Mouse (Mus musculus) ovary, postnatal 10 days (tissue): ENCODE results near the gene Grb10.

Experiments
- DNase-seq: peaks from one replicate; pipeline ENCODE4 v3.0.0; 2022; ENCODE audit warnings: low spot score

The Grb10 gene

DNA sequence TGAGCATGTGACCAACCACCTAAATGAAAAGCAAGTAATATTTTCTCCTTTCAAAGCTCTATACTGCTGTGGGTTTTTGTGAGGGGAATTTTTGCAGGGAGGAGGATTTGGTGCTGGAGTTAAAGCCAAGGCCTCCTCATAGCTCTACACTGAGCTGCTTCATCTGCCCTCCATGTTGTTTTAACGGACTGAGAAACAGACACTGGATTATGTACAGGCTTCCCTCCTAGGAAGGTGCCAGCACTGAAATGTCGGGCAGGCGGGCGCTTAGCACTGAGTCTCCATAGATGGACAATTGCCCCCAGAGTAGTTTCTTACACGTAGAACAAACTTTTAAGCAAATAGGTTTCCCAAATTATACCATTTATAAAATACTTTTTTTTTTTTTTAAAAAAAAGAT, 4.1 kb downstream of the Grb10 start:
- DNase-seq = no peak

DNA sequence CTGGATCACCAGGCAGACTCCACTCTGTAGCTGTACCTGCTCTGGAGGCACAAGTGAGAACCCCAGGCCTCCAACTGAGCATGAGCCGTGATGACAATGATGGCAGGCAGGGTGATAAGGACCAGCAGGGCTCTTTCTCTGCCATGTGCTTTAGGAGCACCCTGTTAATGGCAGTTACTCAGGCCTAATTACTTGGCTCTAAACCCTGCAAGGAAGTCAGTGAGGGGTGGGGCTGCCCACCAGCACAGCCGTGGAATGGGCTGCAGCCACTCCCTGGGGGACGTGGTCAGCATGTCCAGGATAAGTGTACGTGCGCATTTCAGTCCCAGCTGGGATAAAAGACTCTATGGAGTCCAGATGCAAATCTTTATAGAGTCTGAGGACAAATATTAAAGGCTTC, 5.7 kb downstream of the Grb10 start:
- DNase-seq = no peak

DNA sequence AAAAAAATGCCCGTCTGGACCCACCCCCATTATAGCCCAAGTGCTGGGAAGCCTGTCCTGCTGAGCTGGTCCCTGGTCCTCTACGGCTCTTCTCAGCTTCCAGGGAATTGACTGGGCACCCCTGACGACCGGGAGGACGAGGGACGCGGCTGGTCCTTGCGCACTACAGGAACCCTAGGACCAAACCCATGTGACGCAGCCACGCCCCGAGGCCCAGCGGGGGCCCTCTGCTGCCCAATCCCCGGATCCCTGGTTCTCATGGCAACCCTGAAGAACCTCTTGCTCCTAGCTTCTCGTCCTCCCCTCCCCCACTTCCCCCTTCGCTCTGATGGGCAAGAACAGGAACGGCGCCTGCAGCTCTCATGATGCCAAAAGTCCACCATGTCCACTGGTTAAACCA, 11.8 kb downstream of the Grb10 start:
- DNase-seq = no peak

DNA sequence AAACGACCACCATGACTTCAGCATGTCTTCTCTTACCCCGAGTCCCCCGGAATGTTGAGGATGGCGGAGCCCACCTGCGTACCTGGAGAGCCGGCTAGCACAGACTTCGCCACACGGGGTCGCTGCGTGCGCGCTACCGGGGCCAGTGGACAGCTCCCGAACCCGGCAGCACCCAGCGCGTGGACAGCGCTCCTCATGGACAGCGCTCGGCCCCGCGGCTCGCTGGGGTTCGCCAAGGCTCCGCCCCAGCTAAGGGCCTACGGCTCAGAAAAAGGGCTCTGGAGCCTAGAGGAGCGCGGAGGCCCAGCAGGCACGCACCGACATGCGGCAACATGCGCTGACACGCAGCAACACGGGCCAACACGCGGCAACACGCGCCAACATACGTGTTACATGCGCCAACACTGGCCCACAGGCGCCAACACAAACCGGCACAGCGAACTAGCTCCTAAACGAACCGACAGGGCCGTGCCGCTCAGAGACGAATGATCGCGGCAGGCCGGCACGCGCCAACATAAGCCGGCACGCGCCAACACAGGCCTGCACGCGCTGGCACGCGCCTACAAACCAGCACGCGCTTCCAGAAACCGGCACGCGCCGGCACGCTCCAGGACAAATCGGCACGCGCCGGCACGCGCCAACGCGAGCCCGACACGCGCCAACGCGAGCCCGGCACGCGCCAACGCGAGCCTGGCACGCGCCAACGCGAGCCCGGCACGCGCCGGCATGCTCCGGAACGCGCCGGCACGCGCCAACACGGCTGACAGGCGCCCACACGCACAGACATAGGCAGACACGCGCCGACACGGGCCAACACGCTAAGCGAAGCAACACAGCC, 12.5 kb downstream of the Grb10 start:
- DNase-seq = peak; percentile 62

DNA sequence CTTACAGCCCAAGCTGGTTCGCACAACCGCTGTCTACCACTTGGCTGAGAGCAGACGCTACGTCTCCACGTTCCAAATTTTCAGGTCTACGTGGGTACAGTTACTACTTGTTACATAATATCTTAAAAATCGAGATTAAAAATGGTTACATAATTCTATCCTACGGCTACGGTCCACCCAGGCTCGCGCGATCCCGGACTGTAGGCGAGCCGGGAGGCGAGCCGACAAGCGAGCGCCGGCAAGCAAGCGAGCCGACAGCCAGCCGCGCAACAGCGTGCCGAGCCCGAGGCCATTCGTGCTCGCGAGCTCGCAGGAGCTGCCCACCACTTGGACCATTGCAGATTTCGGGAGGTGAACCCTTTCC, 13.1 kb downstream of the Grb10 start:
- no peak for DNase-seq

- DNase-seq = no peak
Measured at GRCm38 (mm10) chr11:12023051-12023450, 15.4 kb downstream of the Grb10 start.

DNA sequence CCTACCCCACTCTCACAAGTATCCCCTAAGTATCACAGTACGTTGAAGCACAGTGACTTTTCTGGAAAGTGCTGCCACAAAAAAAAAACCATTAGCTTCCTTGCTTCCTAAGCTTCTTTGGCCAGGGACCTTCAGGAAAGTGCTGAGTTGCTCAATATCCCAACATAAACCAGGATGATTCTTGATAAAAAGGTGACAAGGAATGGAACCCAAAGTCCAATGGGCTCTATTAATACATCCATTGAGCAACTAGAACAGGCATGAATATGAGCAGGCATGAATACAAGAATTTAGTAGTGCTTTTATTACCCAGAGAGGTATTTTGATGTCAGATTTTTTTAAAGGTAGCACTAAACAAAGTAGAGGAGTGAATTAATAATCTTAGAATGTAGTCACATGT, 18.8 kb downstream of the Grb10 start:
- no peak for DNase-seq

DNA sequence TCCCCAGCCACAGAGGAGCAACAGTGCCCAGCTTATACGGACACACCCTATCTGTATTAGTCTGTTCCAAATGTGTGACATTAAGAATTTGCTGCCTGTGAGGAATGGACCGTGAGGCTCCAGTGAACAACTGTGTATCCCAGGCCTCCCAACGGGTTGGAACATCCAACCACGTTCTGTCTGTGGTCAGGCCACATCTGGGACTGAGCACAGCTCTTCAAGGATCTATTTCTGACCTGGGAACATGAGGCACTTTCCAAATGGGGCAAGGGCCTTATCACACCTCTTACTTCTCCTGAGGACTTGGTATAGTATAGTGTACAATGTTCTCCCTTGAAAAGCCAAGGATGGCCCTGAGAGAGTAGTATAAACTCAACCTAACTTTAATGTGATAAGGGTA, 19.9 kb downstream of the Grb10 start:
- DNase-seq = no peak

DNA sequence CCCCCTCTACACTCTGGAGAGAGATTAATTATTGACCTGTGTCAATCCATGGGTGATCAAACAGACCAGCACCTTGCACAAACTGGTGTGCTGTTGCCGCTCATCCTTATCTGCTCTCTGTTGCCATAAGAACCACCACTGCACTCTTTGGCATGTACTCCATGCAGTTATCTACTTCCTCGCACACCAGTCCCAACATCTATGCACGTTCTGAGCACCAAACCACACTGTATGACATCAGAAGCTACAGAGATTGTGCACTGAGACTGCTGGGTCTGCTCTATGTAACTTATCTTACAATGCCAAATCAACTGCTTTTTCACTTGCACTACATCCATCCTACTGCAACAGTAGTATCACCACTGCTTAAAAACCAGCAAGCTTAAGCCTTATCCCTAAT, 28.4 kb downstream of the Grb10 start:
- no peak for DNase-seq

GRCm38 (mm10) chr11:12000293-12000910, 38.1 kb downstream of the Grb10 start:
- no peak for DNase-seq

DNA sequence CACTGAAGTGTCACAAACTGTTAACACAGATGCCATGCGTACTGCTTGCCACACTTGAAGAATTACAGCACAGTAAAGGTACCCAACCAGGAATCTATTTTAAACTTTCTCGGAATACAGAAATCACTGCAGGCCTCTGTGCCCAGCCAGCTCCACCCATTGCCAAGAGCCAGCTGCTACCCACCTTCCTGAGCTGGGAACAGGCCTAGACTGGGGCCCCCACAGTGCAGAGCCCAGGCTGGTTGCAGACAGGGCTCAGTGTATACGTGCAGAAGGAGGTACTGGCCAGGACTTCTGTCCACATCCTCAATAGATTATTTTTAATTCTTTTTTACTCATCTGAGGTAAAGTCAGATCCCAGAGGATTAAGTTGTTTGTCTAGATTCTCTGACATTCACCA, 39.6 kb downstream of the Grb10 start:
- no peak for DNase-seq

- DNase-seq = no peak
Measured at GRCm38 (mm10) chr11:11997045-11997444, 41.4 kb downstream of the Grb10 start.

GRCm38 (mm10) chr11:11995371-11995770, 43.1 kb downstream of the Grb10 start:
- DNase-seq = no peak

DNA sequence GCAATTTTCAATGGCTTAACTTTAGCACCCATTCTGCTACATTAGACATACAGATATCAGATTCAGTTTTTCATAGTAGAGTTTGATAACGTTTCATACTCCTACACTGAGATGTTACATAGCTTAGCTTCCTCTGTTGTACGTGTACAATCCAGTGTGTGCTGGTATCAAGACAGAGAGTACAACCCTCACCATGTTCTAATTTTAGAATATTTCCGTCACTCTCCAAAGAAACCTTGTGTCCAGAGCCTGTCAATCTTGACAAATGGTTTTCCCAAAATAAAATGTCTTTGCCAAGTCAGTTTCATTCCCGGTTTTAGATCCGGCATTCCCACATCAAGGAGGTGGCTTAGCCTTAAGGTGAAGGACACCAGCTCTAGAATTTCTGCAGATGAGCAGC, 44.7 kb downstream of the Grb10 start:
- DNase-seq = no peak

DNA sequence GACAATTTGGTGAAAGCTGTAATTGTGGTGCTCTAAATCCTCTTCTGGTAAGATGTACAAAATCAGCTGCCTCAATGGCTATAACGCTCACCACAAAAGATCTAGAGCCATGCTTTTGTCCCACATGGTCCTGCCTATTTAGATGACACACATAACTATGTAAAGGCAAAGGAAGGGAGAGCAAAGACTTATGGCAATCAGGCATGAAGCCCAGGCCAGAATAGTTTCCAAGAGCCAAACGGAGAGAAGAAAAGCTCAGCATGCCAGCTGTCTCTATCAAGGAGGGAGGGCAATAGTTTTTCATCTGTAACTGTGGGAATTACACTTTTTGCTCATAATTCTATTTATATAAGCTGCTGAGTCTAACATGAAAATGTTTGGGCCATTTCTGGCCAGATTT, 45.3 kb downstream of the Grb10 start:
- no peak for DNase-seq

- no peak for DNase-seq
Measured at GRCm38 (mm10) chr11:11989850-11990249, 48.6 kb downstream of the Grb10 start.

- no peak for DNase-seq
Measured at GRCm38 (mm10) chr11:11987233-11987632, 51.2 kb downstream of the Grb10 start.

GRCm38 (mm10) chr11:11978611-11979197, 59.8 kb downstream of the Grb10 start:
- DNase-seq = no peak

DNA sequence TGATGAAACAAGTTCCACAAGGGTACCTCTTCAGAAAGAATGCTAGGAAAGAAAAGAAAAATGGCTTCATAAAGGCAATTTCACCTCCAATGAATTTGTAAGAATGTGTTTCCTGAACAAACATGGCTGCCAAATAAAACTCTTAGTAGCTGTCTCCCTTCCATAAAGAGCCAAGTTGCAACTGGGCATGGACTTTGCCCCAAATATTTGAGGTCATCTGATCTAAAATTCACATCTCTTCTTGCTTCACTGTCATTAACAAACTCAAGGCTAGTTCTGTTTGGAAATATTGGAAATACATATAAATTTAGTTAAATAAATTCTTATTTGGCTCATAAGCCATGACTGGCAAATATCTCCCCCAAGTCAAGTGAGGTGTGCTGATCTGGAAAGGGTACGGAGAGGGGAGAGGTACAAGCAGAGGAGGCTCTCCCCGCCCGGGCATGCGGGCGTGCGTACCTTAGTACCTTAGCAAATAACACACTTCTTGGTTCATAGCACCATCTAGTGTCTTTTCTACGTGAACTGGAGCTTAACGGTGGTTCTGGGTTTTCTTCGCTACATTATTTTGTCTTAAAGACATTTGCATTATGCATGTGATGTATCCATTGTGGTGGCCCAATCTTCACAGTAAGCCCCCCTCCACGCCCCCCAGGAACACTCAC, 63.8 kb downstream of the Grb10 start:
- no peak for DNase-seq

GRCm38 (mm10) chr11:11973366-11974014, 65.0 kb downstream of the Grb10 start:
- no peak for DNase-seq

DNA sequence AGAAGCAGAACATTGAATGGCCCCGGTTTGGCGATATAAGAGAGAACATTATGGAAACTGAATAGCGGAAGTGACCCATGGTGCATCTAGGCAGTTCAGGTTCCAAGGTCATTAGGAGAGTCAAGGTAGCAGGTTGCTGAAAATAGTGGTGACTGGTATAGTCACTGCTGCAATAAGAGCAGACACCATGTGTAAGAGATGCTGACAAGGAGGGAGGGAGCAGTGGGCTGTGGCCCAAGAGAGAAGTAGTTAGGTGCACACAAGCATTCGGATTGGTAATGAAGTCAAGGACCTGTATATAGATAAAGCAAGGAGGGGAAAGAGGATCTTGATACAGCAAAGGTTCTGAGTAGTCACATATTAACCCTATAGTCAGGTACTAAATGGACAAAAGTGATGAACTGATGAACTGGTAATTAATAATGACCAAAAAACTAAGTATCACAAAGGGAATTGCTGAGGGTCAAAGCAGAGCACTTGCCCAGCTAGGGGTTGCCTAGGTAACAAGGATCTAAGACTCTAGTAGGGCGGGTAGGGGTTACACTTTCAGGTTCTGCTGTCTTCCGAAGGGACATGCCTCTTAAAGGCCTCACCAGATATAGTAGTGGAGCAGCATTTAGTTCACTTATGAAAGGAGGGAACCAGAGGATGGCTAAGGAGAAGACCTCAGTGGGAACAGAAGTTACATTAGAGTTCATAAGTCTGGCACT, 65.9 kb downstream of the Grb10 start:
- DNase-seq = no peak

DNA sequence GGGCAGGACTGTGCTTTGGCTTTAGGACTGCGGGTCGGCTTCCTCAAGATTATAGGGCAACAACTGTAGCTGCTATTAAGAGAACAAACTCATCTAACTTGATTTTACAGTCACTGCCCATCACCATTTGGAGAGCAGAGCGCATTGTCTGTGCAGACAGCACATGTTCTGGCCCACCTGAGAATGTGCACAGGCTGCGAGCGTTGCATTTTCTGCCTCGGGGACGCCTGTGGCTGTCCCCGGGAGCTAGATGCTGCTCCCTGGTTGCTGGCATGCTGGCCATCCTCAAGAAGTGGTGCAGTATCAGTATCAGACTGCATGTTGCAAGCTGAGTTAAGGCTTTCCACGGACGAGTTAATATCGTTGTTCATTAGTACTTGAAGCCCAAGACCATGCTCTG, 68.2 kb downstream of the Grb10 start:
- DNase-seq = no peak
